Mouse (Mus musculus) mature B cell (primary cell): ENCODE measurements around the gene Celf2.

Experiments
- in situ Hi-C: fragments of 300-500 bp; cut with MboI; formaldehyde crosslinking; loops from 2 replicates; pipeline ENCODE4 v1.14.3; 2019

Gene Celf2

GRCm38 (mm10) chr2:7022184-7022583, 487.2 kb downstream of the Celf2 start:
- in situ Hi-C loops: no loop called here

GRCm38 (mm10) chr2:7017384-7018113, 491.8 kb downstream of the Celf2 start:
- in situ Hi-C loops: no loop called here

DNA sequence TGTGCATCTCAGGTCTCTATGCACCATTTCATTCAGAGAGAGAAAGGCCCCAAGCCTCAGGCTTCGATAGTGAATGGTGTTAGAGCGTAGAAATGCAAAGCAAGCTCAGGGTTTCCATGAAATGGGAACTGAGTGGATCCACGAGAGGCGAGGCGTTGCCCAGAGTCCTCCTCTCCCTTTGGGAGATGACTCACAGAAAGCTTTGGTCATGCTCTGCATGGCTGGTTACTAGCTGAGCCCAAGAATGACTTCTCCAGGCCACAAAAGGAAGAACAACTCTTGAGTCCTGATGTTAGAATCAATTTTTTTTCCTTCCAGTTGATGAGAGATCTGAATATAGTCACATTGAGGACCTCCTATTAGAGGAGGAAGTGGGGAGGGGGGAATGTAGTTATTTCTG, 496.2 kb downstream of the Celf2 start:
- in situ Hi-C loops: no loop called here

DNA sequence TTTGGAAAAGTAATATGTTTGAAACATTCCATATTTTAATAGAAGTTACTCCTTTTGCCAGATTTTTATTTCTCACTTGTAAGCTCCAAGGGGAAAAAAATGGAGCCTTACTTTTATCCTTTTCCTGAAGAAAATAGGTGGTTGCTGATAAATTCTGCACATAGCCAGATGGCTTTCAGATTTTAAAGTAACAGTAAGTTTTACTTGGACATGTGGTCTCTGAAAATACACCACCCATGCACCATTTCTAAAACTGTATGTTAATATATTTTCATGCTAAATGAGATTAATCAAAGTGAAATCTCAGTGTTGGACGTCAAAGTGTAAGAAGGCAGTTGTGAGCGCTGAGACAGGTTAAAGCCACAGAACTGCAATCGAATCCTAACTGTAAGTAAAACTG, 502.5 kb downstream of the Celf2 start:
- in situ Hi-C loops: no loop called here

GRCm38 (mm10) chr2:7001967-7002366, 507.4 kb downstream of the Celf2 start:
- in situ Hi-C loops: no loop called here

- in situ Hi-C loops: no loop called here
These were observed 518.3 kb downstream of the Celf2 start for GRCm38 (mm10) chr2:6991010-6991421.

DNA sequence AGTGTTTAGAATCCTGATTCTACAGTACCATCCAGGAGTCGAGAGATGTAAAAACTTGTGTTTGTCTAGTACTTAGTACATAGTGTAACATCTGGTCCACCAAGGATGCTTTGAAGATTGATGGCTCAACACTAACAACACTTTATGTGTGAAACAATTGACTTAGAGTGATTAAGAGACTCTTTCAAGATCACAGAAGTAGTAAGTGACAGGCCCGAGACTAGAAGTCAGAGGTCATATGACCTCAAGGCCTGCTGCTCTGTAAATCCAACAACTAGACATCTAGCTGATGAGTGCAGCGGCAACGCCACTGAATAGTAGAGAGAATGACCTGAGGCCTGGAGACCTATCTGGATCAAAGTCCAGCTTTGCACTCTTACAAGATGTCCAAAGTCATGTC, 523.7 kb downstream of the Celf2 start:
- in situ Hi-C loops: no loop called here

DNA sequence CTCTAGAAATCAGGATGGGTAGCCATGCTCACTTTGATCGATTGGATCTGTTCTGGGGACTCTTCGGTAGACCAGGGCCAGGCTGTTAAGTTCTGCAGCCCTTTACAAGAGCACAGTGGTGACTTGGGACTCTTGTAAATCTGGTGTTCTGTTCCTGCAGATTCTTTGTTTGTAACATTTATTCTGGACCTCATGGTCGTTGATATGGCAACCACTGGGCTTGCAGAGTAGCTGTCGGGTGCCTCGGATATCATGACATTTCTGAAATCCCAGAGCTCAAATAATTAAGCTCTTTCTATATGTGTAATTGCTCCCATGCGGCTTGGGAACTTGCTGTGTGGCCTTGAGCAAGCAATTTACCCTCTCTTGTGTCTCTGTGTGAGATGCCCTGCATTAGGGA, 525.5 kb downstream of the Celf2 start:
- in situ Hi-C loops: no loop called here

DNA sequence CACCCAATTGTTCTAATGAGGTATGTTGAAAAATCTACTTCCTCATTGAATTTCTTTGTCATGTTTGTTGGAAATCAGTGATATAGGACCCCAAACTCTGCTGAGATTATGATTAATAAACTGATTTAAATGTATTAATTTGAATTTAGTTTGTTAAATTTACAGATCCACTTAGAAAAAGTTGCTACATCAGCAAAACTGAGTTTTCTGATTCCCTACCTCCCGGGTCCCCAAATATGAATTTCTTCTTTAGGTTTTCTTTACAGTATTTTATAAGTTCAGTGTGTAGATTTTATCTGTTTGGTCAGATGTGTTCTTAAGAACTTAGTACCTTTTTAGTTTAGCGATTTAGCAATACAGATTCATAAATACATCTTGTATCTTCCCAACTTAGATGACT, 533.1 kb downstream of the Celf2 start:
- in situ Hi-C loops: no loop called here

- in situ Hi-C loops: no loop called here
These were observed 540.1 kb downstream of the Celf2 start for GRCm38 (mm10) chr2:6969228-6969627.

DNA sequence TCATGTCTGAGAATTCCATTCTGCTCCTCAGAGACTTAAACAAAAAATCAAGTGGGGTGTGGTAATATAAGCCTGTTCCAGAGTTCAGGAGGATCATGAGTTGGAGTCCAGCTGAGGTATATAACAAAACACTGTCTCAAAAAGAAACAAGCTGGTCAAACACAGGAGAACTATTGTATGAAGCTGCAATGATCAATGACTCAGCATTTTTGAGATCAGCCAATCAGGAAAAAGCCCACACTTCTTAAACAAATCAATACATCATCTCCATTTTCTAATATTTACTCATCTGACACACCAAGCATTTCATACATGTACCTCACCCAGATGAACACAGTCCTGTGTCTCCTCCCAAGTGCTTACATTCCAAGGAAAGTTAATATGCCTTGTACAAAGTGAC, 544.1 kb downstream of the Celf2 start:
- in situ Hi-C loops: no loop called here

DNA sequence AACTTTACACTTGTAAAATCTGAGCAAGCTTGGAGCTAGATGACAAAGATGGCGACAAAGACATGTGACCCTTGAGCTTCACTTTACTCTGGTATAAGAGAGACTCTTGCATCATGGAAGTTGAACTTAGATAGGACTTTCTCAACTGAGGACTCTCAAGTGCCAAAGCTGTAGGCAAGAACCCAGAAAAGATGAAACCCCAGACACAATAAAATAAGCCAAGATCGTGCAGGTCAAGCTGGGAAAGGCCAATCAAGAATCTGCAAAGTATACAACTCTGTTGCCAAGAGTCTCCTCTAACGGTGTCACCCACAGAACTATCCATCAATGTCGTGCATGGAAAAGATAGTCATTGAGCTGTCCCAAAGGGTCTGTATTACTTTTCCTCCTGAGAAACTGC, 558.7 kb downstream of the Celf2 start:
- in situ Hi-C loops: no loop called here

DNA sequence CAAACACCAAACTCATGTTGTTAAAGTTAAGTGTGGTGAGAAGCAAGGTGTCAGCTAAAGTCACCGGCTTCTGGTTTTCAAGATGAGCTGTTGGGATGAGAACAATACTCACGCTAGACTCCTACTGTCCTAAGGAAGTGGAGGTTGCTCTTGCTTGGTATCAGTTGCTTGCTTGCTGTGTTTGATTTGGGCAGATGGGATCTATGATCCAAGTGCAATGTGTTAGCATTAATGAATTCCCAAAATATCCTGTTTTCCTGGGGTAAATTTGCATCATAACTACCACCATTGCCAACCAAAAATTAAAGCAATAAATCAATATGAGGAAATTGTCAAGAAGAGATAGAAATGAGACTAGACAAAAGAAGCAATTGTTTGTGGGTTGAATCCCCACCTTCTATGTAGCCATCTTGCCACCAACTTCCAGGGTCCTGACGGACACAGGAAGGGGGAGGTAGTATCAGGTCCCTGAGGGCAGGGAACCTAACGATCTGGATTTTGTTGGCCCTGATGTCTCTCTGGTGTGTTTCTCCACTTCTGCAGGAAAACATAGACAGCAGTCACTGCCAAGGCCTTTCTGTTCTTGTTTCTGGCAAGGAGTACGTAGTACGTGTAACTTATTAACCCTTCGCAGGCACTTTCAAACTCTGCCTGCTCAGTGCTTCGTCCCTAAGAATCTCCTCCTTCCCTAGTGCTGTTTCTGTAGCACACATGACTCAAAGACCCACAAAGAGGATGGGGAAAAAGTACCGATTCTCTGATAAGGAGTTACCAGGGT, 563.5 kb downstream of the Celf2 start:
- in situ Hi-C loops: no loop called here

DNA sequence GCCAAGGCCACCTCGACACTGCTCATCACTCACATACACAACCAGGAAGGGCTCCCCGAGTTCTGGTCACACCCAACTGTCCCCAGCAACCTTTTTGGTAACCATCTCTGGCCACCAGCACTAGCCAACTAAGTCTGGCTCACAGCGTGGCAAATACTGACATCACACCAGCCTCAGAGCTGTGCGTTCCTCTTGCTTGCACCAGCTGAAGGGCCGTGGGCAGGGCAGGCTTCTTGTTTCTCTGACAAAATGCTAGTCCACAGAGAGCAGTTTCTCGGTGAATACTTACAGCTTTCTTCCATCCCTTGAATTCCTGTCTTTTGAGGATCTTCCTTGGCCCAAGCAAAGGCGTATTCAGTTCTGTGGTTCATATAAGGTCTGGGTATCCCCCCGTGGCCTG, 565.7 kb downstream of the Celf2 start:
- in situ Hi-C loops: no loop called here

DNA sequence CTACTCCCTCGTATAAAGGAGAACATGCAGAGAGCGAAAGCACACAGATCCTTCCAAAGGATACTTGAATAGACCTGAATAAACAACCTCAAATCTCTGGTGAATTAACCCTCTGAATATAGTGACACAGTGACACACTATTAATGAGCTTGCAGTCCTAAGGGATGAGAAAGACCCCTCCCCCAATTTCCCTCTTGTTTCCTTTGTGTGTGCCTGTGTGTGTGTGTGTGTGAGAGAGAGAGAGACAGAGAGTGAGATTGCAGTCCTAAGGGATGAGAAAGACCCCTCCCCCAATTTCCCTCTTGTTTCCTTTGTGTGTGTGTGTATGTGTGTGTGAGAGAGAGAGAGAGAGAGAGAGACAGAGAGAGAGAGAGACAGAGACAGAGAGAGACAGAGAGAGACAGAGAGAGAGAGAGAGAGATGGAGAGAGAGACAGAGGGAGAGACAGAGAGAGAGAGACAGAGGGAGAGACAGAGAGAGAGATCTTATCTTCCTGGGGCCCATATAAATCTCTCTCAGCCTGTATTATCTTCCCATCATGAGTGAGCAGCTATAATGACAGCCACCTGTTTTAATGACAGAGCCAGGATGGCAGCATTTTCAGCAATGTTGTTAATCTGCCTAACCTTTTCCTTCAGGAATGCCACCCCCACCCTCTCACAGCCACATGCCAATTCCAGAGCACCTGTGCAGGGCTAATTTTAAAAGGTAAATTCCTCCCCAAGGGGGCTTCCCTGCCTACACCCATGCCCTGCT, 566.5 kb downstream of the Celf2 start:
- in situ Hi-C loops: no loop called here

- in situ Hi-C loops: no loop called here
These were observed 570.2 kb downstream of the Celf2 start for GRCm38 (mm10) chr2:6939143-6939542.

DNA sequence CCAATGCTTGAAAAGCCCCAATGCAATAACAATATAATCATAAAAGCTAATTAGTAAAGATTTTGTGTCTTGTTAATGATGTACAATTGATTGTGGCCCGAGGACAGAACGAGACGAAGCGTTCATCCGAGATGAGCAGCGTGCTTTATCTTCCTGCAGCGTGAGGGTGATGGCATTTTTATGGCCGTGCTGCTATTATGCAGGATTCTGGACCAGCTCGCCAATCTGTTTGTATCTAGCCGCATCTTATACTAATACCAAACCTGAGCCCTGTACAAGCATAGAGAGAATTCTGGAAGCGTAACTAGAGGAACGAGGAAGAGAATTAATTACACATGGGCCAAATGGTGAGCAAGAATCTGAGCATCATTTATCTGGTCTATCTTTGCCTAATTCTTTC, 576.2 kb downstream of the Celf2 start:
- in situ Hi-C loops: no loop called here

GRCm38 (mm10) chr2:6927693-6928360, 581.5 kb downstream of the Celf2 start:
- in situ Hi-C loops: no loop called here

DNA sequence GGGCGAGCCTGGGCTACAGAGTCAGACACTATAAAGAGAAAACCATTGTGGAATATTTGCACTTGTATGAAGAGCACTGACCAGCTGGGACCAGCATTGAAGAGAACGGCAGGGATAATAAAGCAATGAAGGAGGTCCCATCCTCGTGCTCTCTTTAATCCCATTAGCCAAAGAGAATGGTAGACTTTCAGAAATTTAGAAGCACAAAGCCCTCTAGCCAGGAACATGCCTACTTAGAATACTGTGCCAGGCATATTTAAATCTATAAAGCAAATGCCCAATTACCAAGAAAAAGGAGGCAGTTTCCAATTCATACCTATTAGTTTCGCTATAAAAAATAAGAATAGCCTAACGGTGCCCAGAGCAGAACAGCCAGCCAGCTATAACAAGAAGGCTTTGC, 583.9 kb downstream of the Celf2 start:
- in situ Hi-C loops: no loop called here

DNA sequence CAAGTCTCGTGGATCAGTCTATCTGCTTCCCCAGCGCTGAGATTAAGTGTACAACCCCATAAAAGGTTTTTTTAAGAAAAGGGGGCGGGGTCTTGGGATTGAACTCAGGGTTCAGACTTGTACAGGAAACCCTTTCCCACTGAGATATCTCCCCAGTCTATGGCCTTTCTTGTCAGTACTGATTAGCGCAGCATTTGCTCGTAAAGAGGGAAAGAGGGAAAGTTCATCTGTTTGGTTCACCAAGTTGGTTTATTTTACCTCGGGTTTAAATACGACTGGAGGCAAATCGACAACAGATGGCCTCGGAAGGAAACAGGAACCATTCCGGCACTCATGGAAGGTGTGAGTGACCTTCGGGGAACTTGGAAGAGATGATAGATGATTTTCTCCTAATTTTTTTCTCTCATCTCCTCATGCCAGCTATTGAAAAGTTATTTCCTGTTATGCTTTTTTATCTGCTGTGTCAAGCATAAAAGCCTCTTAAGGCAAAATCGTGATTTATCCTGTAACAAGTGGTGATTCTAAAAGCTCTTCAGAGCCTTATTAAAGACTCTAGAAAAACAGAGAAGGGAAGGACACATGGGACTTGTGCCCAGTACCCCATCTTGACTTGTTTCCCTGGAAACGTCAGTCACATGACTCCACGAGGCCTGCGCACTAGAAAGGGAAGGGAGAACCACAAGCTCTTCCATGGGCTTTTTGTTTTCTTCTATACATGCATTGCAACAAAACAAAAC, 585.5 kb downstream of the Celf2 start:
- in situ Hi-C loops: no loop called here

DNA sequence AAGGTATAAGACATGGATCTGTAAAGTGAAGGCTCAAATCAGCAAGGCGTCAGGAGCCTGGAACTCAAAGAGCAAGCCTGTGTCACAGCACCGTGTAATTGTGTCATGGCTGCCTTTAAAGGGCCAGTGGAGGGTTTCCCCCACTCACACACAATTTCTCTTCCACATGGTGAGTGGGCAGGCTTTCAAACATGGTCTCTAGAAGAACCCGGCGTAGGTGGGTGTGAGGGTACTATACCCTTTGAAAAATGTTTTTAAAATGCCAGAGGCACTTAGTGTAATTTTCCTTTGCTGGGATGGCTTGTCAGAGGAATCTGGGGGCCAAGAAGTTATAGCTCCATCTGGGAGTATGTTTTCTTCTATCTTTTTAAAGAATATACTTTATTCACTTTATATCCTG, 594.0 kb downstream of the Celf2 start:
- in situ Hi-C loops: no loop called here

DNA sequence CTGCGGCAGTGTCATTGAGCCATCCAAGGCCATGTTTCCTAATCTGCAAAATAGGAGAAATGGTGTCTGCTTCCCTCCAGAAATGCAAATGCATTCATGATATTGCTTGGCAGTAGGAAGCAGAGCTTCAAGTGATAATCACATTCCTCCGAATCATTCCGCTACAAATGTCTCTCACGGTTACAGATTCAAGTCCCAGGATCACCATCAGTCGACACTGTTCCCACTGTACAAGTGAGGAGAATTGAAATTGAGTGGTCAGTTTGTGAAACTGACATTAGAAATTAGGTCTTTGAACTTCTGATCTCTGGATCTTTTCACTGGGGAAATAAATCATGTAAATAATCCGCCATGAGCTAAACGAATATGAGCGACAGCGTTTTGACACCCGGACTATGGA, 596.0 kb downstream of the Celf2 start:
- in situ Hi-C loops: no loop called here
